Mouse (Mus musculus) neural tube, embryonic 13.5 days (tissue): ENCODE results near the gene Dbn1. TPM values are rescaled to one million over a fixed set of nuclear protein-coding genes. Genes with fewer than 3 reads are reported as not detected.

ENCODE experiments used
- ATAC-seq: fragments of 200-750 bp; cut with Nextera tagmentation; 2 replicates; pipeline ENCODE4 v1.8.0; 2017; ENCODE audit warnings: low read depth, mild to moderate bottlenecking, moderate TSS enrichment, moderate library complexity
- H3K27ac ChIP-seq: fragments of 300-500 bp; sonication (generic); replicated peaks from 2 replicates; pipeline ENCODE4 v1.5.1; 2015; ENCODE audit warnings: moderate library complexity, mild to moderate bottlenecking, inconsistent platforms
- H3K27me3 ChIP-seq: fragments of 300-500 bp; sonication (generic); 2 replicates; pipeline ENCODE4 v1.6.1; 2015; ENCODE audit warnings: mild to moderate bottlenecking, inconsistent platforms
- H3K36me3 ChIP-seq: fragments of 300-500 bp; sonication (generic); 2 replicates; pipeline ENCODE4 v1.6.1; 2015; ENCODE audit warnings: mild to moderate bottlenecking, inconsistent platforms
- H3K4me1 ChIP-seq: fragments of 300-500 bp; sonication (generic); replicated peaks from 2 replicates; pipeline ENCODE4 v1.6.1; 2015; ENCODE audit warnings: inconsistent platforms
- H3K4me2 ChIP-seq: fragments of 300-500 bp; sonication (generic); 2 replicates; pipeline ENCODE4 v1.6.1; 2015; ENCODE audit warnings: inconsistent platforms, mild to moderate bottlenecking, moderate library complexity
- H3K4me3 ChIP-seq: fragments of 300-500 bp; sonication (generic); 2 replicates; pipeline ENCODE4 v1.5.1; 2015; ENCODE audit warnings: mild to moderate bottlenecking, inconsistent platforms
- H3K9ac ChIP-seq: fragments of 300-500 bp; sonication (generic); 2 replicates; pipeline ENCODE4 v1.6.1; 2015; ENCODE audit warnings: moderate library complexity, mild to moderate bottlenecking, inconsistent platforms
- H3K9me3 ChIP-seq: fragments of 300-500 bp; sonication (generic); 2 replicates; pipeline ENCODE4 v1.6.1; 2016; ENCODE audit warnings: inconsistent platforms
- WGBS: fragments of 180-500 bp; shearing (Covaris S2); methylation state at CpG from one replicate; pipeline ENCODE4 v1.1.7; 2015; 5-methylcytosine and 5-hydroxymethylcytosine counted together
- polyA plus RNA-seq: library from polyadenylated mRNA; unstranded; fragments of >200 nt; fragmentation: Nextera tagmentation; extraction: Ambion mirVana; gene quantifications from 2 replicates; pipeline ENCODE4 v1.2.1, GENCODE M21; 2015

Dbn1 gene
- polyA plus RNA-seq, 1 experiment from 2014 or later, result 574 TPM

GRCm38 (mm10) chr13:55483593-55483992, 4.3 kb downstream of the Dbn1 start:
- peak overlapping the region; percentile 99 for H3K27ac ChIP-seq
- H3K9ac ChIP-seq, result peak overlapping the region; percentile 100
- no peaks in the 10 kb centered on the region for H3K9me3 ChIP-seq
- peak; percentile 71 for ATAC-seq
- H3K4me3 ChIP-seq, result peak overlapping the region; percentile 99
- no peaks in the 10 kb centered on the region for H3K27me3 ChIP-seq
- peaks cover 59% of the 10 kb centered on the region for H3K4me1 ChIP-seq
- 6% methylated on average over 15 of the region's 15 CpGs for WGBS
- H3K36me3 ChIP-seq, result peaks cover 45% of the 10 kb centered on the region
- H3K4me2 ChIP-seq, result peak overlapping the region; percentile 100

GRCm38 (mm10) chr13:55483071-55483470, 4.8 kb downstream of the Dbn1 start:
- WGBS, result 35% methylated on average over 9 of the region's 9 CpGs
- peak overlapping the region; percentile 100 for H3K9ac ChIP-seq
- no peaks in the 10 kb centered on the region for H3K9me3 ChIP-seq
- no peaks in the 10 kb centered on the region for H3K27me3 ChIP-seq
- H3K27ac ChIP-seq, result peak overlapping the region; percentile 99
- peaks cover 54% of the 10 kb centered on the region for H3K4me1 ChIP-seq
- peak overlapping the region; percentile 100 for H3K4me2 ChIP-seq
- H3K36me3 ChIP-seq, result peaks cover 50% of the 10 kb centered on the region
- no peak for ATAC-seq
- peak overlapping the region; percentile 99 for H3K4me3 ChIP-seq

- Histone ChIP-seq H3K9me3 (no peaks in the 10 kb centered on the region), H3K27me3 (no peaks in the 10 kb centered on the region), H3K4me1 (peaks cover 53% of the 10 kb centered on the region), H3K4me2 (peak overlapping the region; percentile 100), H3K27ac (peak overlapping the region; percentile 99; the same call in 1 of the 2 replicates), H3K36me3 (peaks cover 55% of the 10 kb centered on the region), H3K4me3 (peak overlapping the region; percentile 99), H3K9ac (peak overlapping the region; percentile 100; the same call in 1 of the 2 replicates)
- ATAC-seq, result no peak
- WGBS, result 80% methylated on average over 7 of the region's 7 CpGs
Observed at GRCm38 (mm10) chr13:55482542-55482941, 5.4 kb downstream of the Dbn1 start.

- Histone ChIP-seq H3K27ac (no peak overlapping the region), H3K4me1 (peaks cover 56% of the 10 kb centered on the region), H3K27me3 (no peaks in the 10 kb centered on the region), H3K36me3 (peaks cover 81% of the 10 kb centered on the region), H3K4me3 (no peak overlapping the region), H3K9me3 (no peaks in the 10 kb centered on the region), H3K4me2 (no peak overlapping the region), H3K9ac (0 out of 2 replicates have a peak overlapping the region, but pooled peaks have one; percentile 12)
- no peak for ATAC-seq
Observed at GRCm38 (mm10) chr13:55479929-55480328, 8.0 kb downstream of the Dbn1 start.

- no peak overlapping the region for H3K4me2 ChIP-seq
- H3K27ac ChIP-seq, result 0 out of 2 replicates have a peak overlapping the region, but pooled peaks have one; percentile 3
- H3K4me1 ChIP-seq, result peaks cover 56% of the 10 kb centered on the region
- peaks cover 90% of the 10 kb centered on the region for H3K36me3 ChIP-seq
- H3K4me3 ChIP-seq, result no peak overlapping the region
- H3K9ac ChIP-seq, result no peak overlapping the region
- H3K9me3 ChIP-seq, result no peaks in the 10 kb centered on the region
- no peaks in the 10 kb centered on the region for H3K27me3 ChIP-seq
- ATAC-seq, result no peak
- WGBS, result 82% methylated on average over 7 of the region's 7 CpGs
Observed at GRCm38 (mm10) chr13:55479008-55479407, 8.9 kb downstream of the Dbn1 start.

GRCm38 (mm10) chr13:55478036-55478435, 9.9 kb downstream of the Dbn1 start:
- Histone ChIP-seq H3K36me3 (peaks cover 99% of the 10 kb centered on the region), H3K9ac (no peak overlapping the region), H3K4me2 (no peak overlapping the region), H3K27ac (no peak overlapping the region), H3K4me3 (no peak overlapping the region), H3K4me1 (peaks cover 56% of the 10 kb centered on the region), H3K9me3 (no peaks in the 10 kb centered on the region), H3K27me3 (no peaks in the 10 kb centered on the region)
- 51% methylated on average over 5 of the region's 5 CpGs for WGBS
- ATAC-seq, result no peak

- Histone ChIP-seq H3K4me1 (peaks cover 56% of the 10 kb centered on the region), H3K36me3 (peaks cover 95% of the 10 kb centered on the region), H3K27ac (no peak overlapping the region), H3K9me3 (no peaks in the 10 kb centered on the region), H3K4me3 (no peak overlapping the region), H3K27me3 (no peaks in the 10 kb centered on the region), H3K9ac (no peak overlapping the region), H3K4me2 (no peak overlapping the region)
- WGBS, result 63% methylated on average over 16 of the region's 16 CpGs
- no peak for ATAC-seq
Observed at GRCm38 (mm10) chr13:55477492-55477891, 10.4 kb downstream of the Dbn1 start.

- ATAC-seq, result no peak
- Histone ChIP-seq H3K27ac (no peak overlapping the region), H3K9me3 (no peaks in the 10 kb centered on the region), H3K36me3 (peaks cover 82% of the 10 kb centered on the region), H3K27me3 (no peaks in the 10 kb centered on the region), H3K4me2 (no peak overlapping the region), H3K4me3 (no peak overlapping the region), H3K4me1 (peaks cover 57% of the 10 kb centered on the region), H3K9ac (peak overlapping the region; percentile 45; the same call in 1 of the 2 replicates)
- WGBS, result 91% methylated on average over 8 of the region's 8 CpGs
Observed at GRCm38 (mm10) chr13:55476256-55476655, 11.7 kb downstream of the Dbn1 start.

GRCm38 (mm10) chr13:55475750-55476149, 12.2 kb downstream of the Dbn1 start:
- Histone ChIP-seq H3K4me3 (no peak overlapping the region), H3K4me1 (peaks cover 62% of the 10 kb centered on the region), H3K27ac (0 out of 2 replicates have a peak overlapping the region, but pooled peaks have one; percentile 42), H3K27me3 (no peaks in the 10 kb centered on the region), H3K36me3 (peaks cover 77% of the 10 kb centered on the region), H3K4me2 (no peak overlapping the region), H3K9ac (peak overlapping the region; percentile 45; the same call in 1 of the 2 replicates), H3K9me3 (no peaks in the 10 kb centered on the region)
- no peak for ATAC-seq
- WGBS, result 88% methylated on average over 5 of the region's 5 CpGs

- Histone ChIP-seq H3K9ac (peak overlapping the region; percentile 45; the same call in 1 of the 2 replicates), H3K27me3 (no peaks in the 10 kb centered on the region), H3K4me3 (no peak overlapping the region), H3K27ac (peak overlapping the region; percentile 92), H3K36me3 (peaks cover 66% of the 10 kb centered on the region), H3K4me2 (0 out of 2 replicates have a peak overlapping the region, but pooled peaks have one; percentile 7), H3K9me3 (no peaks in the 10 kb centered on the region), H3K4me1 (peaks cover 73% of the 10 kb centered on the region)
- ATAC-seq, result no peak
- WGBS, result 22% methylated on average over 5 of the region's 5 CpGs
Observed at GRCm38 (mm10) chr13:55474621-55475069, 13.3 kb downstream of the Dbn1 start.

- Histone ChIP-seq H3K4me1 (peaks cover 80% of the 10 kb centered on the region), H3K27me3 (no peaks in the 10 kb centered on the region), H3K4me2 (peak overlapping the region; percentile 93; the same call in 1 of the 2 replicates), H3K36me3 (peaks cover 59% of the 10 kb centered on the region), H3K27ac (peak overlapping the region; percentile 92), H3K4me3 (no peak overlapping the region; the same call in 1 of the 2 replicates), H3K9me3 (no peaks in the 10 kb centered on the region), H3K9ac (peak overlapping the region; percentile 85; the same call in 1 of the 2 replicates)
- no peak for ATAC-seq
- WGBS, result 54% methylated on average over 11 of the region's 11 CpGs
Observed at GRCm38 (mm10) chr13:55473961-55474360, 13.9 kb downstream of the Dbn1 start.

- no peaks in the 10 kb centered on the region for H3K27me3 ChIP-seq
- H3K4me1 ChIP-seq, result peaks cover 86% of the 10 kb centered on the region
- no peaks in the 10 kb centered on the region for H3K9me3 ChIP-seq
- peak overlapping the region; percentile 85 for H3K9ac ChIP-seq
- H3K4me3 ChIP-seq, result peak overlapping the region; percentile 49
- ATAC-seq, result no peak
- 18% methylated on average over 18 of the region's 18 CpGs for WGBS
- H3K36me3 ChIP-seq, result peaks cover 53% of the 10 kb centered on the region
- H3K27ac ChIP-seq, result peak overlapping the region; percentile 92
- H3K4me2 ChIP-seq, result peak overlapping the region; percentile 93
Observed at GRCm38 (mm10) chr13:55473076-55473831, 14.7 kb downstream of the Dbn1 start.
